Mouse (Mus musculus): ENCODE measurements around the gene Pnma1.

The Pnma1 gene

GRCm38 (mm10) chr12:84100604-84101492 is 47.4 kb downstream of the Pnma1 start, which contains the start of gene Acot6:
Gene Acot6 (plus strand): TSS chr12:84100654.
- peak; percentile 71 for DNase-seq

GRCm38 (mm10) chr12:84100071-84100470 is 48.2 kb downstream of the Pnma1 start:
- DNase-seq, result peak; percentile 2

- no peak for DNase-seq
Observed at GRCm38 (mm10) chr12:84099605-84100004, 48.7 kb downstream of the Pnma1 start.

All from retina, postnatal 1 day (tissue).